Mouse (Mus musculus) kidney, postnatal 36 days (tissue): ENCODE results near the gene Atg10.
"Not testable (repeated sequence)": the region's sequence is repeated elsewhere in the genome, so short reads cannot be mapped to it uniquely, and the experiment has no call there.

Experiments used
- DNase-seq, 2 experiments: peaks; one replicate each; pipeline ENCODE4 v3.0.0; 2021 to 2022; ENCODE audit warnings: mixed read lengths in 2 of 2

The Atg10 gene

GRCm38 (mm10) chr13:90929847-90930246, 293.9 kb downstream of the Atg10 start:
- DNase-seq: peak; percentile 79 to 90

- not testable (repeated sequence) for DNase-seq
These were observed 295.5 kb downstream of the Atg10 start for GRCm38 (mm10) chr13:90928266-90928665.

- DNase-seq: no peak
These were observed 296.7 kb downstream of the Atg10 start for GRCm38 (mm10) chr13:90926938-90927633.

GRCm38 (mm10) chr13:90926125-90926765, 297.5 kb downstream of the Atg10 start:
- DNase-seq: no peak

- no peak for DNase-seq
These were observed 298.6 kb downstream of the Atg10 start for GRCm38 (mm10) chr13:90925191-90925590.

- no peak for DNase-seq
These were observed 299.7 kb downstream of the Atg10 start for GRCm38 (mm10) chr13:90924072-90924471.

- not testable (repeated sequence) for DNase-seq
These were observed 300.2 kb downstream of the Atg10 start for GRCm38 (mm10) chr13:90923617-90924016.

GRCm38 (mm10) chr13:90922751-90923612, 300.8 kb downstream of the Atg10 start, which contains the start of gene Rps23:
TSS of gene Rps23 (plus strand) at chr13:90922958.
- DNase-seq: peak; percentile 91 to 94

GRCm38 (mm10) chr13:90914721-90915120, 309.0 kb downstream of the Atg10 start:
- DNase-seq: no peak

- DNase-seq: no peak
These were observed 310.0 kb downstream of the Atg10 start for GRCm38 (mm10) chr13:90913675-90914192.

- no peak for DNase-seq
These were observed 310.8 kb downstream of the Atg10 start for GRCm38 (mm10) chr13:90912760-90913674.

GRCm38 (mm10) chr13:90907376-90907775, 316.4 kb downstream of the Atg10 start:
- no peak for DNase-seq

- no peak for DNase-seq
These were observed 318.6 kb downstream of the Atg10 start, which contains the start of gene Atp6ap1l for GRCm38 (mm10) chr13:90905176-90905575. TSS of gene Atp6ap1l (minus strand) at chr13:90905355.

GRCm38 (mm10) chr13:90896821-90897220, 326.9 kb downstream of the Atg10 start:
- DNase-seq: no peak

GRCm38 (mm10) chr13:90896098-90896497, 327.7 kb downstream of the Atg10 start:
- no peak for DNase-seq

- DNase-seq: no peak
These were observed 328.9 kb downstream of the Atg10 start for GRCm38 (mm10) chr13:90894819-90895218.

GRCm38 (mm10) chr13:90890111-90890510, 333.7 kb downstream of the Atg10 start:
- DNase-seq: no peak

GRCm38 (mm10) chr13:90886568-90886983, 337.2 kb downstream of the Atg10 start:
- DNase-seq: peak; percentile 59 to 82

- DNase-seq: peak in 1 of 2 experiments; percentile 2
These were observed 337.8 kb downstream of the Atg10 start for GRCm38 (mm10) chr13:90885856-90886532.
